Mouse (Mus musculus): Measurements from ENCODE around the gene Rwdd4a.

Gene Rwdd4a

DNA sequence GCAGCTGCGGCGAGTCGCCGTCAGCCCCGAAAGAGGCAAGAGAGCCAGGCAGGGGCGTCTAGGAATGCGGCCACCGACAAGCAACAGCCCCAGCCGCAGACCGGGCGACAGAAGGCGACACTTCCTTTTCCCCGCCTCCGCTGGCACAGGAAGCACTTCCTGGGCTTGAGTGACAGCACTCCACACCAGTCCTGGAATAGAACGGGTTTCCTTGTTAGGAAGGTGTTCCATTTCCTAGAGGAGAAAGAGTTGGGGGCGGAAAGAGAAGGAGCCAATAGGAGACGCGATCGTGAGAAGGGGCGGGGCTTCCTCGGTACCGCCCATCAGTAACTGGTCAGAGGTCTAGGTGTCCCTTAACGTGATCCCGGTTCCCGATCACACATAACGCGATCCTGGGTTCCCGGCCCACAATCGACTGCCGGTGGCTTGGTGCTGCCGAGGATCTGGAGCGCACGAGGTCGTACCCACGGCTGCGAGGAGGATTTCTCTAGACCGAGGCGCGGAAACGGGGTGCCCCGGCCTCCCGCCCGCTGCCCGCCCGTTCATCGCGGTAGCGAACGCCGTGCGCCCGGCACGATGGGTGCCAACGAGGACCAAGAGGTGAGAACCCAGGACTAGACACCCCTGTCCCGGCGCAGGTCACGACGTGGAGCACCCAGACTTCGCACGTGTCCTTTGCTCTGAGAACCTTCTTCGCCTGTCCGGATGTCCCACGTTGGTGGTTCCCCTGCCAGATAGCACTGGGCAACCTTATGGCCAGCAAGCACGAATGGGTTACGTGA, at the start of gene Rwdd4a, which contains the start of gene Trappc11:
Gene Rwdd4a (plus strand): TSS at position 321 of the 782 bp plus-strand sequence.
Gene Trappc11 (minus strand): TSS at position 127 of the 782 bp plus-strand sequence.
- peak; percentile 95 for DNase-seq (ENCODE audit: low read depth)

- no peak for DNase-seq (ENCODE audit: low read depth)
Observed at GRCm38 (mm10) chr8:47487231-47487630, 46.2 kb upstream of the Rwdd4a start.

DNA sequence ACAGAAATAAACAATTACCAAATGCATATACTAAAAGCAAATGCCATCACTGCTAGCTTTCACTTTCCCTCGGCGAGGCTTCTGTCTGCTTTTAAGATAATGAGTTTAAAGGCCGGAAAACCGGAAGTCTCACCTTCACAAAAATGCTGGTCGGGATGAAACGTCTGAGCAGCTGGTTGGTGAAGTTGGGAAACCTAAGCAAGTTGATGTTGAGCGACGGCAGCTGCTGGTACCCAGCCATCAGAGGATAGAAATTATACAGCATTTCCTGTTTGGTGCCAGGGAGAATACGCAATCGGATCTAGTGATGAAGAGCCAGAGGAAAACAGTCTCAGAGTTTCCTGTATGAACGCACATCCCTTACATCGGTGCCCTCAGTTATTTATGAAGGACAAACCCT, 40.4 kb upstream of the Rwdd4a start:
- no peak for DNase-seq (ENCODE audit: low read depth)

- DNase-seq (ENCODE audit: low read depth), result no peak
Observed at GRCm38 (mm10) chr8:47494602-47495153, 38.8 kb upstream of the Rwdd4a start.

DNA sequence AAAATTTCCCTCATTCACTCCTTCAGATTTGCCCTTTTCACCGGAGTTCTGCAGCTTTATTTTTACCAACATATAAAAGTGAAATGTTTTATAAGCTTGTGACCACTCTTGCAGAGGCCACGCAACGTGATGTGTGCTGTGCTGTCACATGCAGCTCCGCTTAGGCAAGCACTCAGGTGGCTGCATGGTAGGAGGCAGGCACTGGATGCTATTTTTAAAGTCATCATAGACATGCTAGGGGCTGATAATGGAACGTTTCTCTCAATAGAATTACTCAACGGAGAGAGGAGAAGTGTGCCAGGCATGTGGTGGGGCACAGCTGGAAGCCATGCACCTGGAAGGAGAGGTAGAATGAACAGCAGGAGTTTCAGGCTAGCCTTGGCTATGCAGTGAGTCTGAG, 38.0 kb upstream of the Rwdd4a start:
- DNase-seq (ENCODE audit: low read depth), result no peak

DNA sequence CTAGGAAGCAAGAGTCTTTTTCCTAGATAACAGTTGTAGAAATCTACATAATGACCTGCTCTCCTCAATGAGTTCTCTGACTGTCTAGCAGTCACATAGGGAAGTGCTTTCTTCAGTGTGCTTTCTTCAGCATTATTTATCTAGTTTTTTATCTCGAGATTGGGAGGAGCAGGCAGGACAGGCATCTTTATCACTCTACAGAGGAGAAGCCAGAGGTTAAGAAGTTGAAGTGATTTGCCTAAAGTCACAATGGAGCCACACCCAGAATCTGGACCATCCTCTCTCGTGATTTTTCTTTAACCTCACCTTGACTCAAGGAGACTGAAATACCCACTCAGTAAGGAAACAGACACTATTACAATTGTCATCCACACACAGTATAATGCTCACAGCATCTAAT, 31.5 kb upstream of the Rwdd4a start:
- no peak for DNase-seq (ENCODE audit: low read depth)

DNA sequence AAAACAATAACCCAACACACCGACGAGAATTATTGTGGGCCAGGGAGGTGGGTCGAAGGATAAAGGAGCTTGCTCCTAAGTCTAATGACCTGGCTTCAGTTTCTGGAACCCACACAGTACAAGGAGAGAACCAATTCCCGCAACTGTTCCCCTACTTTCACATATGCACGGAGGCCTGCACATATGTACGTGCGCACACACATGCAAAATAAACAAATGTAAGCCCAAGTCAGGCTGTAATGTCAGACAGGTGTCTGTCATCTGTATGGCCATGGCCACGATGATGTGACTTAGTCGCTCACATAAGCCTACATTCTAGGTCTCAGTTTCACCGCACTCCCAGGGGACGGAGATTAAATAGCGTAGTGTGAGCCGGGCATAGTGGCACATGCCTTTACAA, 30.9 kb upstream of the Rwdd4a start:
- no peak for DNase-seq (ENCODE audit: low read depth)

GRCm38 (mm10) chr8:47505431-47505830, 28.0 kb upstream of the Rwdd4a start:
- DNase-seq (ENCODE audit: low read depth), result no peak

DNA sequence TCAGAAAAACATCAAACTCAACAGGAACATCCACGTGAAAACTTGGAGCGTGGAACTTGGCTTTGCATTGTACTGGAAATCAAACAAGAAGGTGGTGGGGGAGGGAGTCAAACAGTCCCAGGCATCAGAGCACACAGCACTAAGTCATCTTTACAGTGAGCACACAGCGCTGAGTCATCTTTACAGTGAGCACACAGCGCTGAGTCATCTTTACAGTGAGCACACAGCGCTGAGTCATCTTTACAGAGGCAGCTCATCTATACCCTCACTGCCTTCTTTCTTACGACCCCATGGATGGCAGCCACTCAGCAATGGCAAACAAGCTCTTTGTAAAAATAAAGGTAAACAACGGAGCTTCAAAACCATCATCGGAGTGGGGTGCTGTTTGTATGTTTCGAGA, 22.5 kb upstream of the Rwdd4a start:
- no peak for DNase-seq (ENCODE audit: low read depth)

GRCm38 (mm10) chr8:47513601-47514000, 19.9 kb upstream of the Rwdd4a start:
- DNase-seq (ENCODE audit: low read depth), result no peak

DNA sequence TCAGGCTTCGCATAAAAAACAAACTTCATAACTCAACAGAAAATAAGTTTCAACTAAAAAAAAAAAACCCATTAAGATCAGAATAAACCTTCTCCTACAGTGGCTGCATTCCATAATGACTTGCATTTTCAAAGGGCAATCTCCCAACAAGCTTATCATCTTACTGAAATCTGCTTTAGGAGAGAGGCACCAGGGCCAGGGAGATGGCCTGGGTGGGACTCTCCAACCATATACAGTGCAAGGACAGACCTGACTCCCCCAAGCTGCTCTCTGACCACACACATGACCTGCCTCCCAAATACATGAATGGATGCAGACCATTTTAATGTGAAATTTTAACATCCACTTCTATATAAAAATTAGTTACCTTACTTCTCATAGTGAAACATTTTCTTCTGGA, 5.4 kb upstream of the Rwdd4a start:
- DNase-seq (ENCODE audit: low read depth), result no peak

GRCm38 (mm10) chr8:47538323-47538722, 4.9 kb downstream of the Rwdd4a start:
- no peak for DNase-seq (ENCODE audit: low read depth)

- DNase-seq (ENCODE audit: low read depth), result no peak
Observed at GRCm38 (mm10) chr8:47542746-47543145, 9.3 kb downstream of the Rwdd4a start.

DNA sequence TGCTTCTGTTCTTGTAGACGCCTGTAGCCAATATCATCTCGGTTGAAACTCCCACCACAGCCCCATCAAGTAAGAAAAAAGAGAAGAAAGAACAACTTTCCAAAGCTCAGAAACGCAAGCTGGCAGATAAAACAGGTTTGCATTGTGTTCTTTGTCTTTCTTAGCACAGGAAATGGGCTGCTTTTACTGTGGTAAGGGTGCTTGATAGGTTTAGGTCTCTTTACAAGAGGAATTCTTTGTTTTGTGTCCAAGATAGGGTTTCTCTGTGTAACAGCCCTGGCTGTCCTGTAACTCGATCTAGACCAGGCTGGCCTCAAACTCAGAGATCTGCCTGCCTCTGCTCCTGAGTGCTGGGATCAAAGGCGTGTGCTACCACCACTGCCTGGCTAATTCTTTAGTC, 10.6 kb downstream of the Rwdd4a start:
- DNase-seq (ENCODE audit: low read depth), result no peak

- DNase-seq (ENCODE audit: low read depth), result no peak
Observed at GRCm38 (mm10) chr8:47547102-47547501, 13.6 kb downstream of the Rwdd4a start.

DNA sequence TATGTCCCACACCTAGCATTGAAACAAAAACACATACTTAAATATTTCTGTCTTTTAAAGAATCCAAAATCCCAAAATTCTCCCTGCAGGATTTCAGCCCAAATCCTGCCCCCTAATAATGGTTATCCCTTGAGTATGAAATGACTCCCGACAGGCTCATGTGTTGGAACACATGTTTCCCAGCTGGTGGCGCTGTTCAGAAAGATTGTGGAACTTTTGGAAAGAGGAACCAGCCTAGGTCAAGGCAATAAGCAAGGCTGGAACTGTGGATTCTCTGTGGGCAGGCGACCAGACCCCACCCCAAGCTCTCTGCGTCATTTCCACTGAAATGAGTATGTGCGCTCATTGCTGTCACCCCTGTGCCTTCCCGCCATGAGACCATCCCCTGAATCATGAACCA, 20.1 kb downstream of the Rwdd4a start:
- no peak for DNase-seq (ENCODE audit: low read depth)

DNA sequence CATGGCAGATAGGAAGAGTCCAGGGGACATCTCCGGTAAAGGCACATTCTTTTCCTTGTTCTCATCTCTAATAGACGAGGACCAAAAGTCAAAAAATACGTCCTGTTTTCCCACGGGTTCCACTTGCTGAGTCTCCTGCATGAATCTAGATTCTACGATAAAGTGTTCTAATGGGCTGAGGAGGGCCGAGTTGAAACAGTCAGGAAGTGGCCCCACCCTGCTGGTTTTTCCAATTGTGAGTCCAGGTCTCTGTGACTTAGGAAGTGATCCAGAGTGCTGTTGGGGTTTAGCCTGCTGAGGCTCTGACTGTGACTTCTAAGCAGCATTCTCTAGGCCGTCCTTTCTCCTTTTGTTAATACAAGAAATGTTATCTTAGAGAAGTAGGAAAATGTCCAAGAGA, 23.0 kb downstream of the Rwdd4a start:
- no peak for DNase-seq (ENCODE audit: low read depth)

- DNase-seq (ENCODE audit: low read depth), result no peak
Observed at GRCm38 (mm10) chr8:47558274-47558673, 24.8 kb downstream of the Rwdd4a start.

GRCm38 (mm10) chr8:47560801-47561200, 27.3 kb downstream of the Rwdd4a start:
- no peak for DNase-seq (ENCODE audit: low read depth)

DNA sequence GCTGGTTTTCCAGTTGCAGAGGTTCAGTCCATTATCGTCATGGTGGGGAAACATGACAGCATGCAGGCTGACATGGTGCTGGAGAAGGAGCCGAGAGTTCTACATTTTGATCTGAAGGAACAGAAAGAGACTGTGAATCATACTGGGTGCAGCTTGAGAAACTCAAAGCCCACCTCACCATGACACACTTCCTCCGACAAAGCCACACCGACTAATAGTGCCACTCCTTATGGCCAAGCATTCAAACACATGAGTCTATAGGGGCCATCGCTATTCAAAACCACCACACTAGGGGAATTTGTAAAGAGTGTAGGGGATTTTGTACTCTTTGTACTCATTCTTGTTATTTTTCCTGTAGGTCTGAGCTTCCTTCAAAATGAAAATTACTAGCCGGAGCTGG, 33.1 kb downstream of the Rwdd4a start:
- no peak for DNase-seq (ENCODE audit: low read depth)

- no peak for DNase-seq (ENCODE audit: low read depth)
Observed at GRCm38 (mm10) chr8:47568098-47568497, 34.6 kb downstream of the Rwdd4a start.

GRCm38 (mm10) chr8:47570161-47570560, 36.7 kb downstream of the Rwdd4a start:
- no peak for DNase-seq (ENCODE audit: low read depth)

- DNase-seq (ENCODE audit: low read depth), result no peak
Observed at GRCm38 (mm10) chr8:47573482-47573881, 40.0 kb downstream of the Rwdd4a start.

GRCm38 (mm10) chr8:47581454-47581853, 48.0 kb downstream of the Rwdd4a start:
- no peak for DNase-seq (ENCODE audit: low read depth)

All from naive thymus-derived CD4-positive, alpha-beta T cell, adult 2 months (primary cell).